Mouse (Mus musculus) kidney, adult 18-20 months (tissue): ENCODE data around the gene Creg2.
"Not testable (repeated sequence)": the region's sequence is repeated elsewhere in the genome, so short reads cannot be mapped to it uniquely, and the experiment has no call there.

Experiments
- DNase-seq: peaks from one replicate; pipeline ENCODE4 v3.0.0; 2021

Creg2 gene

GRCm38 (mm10) chr1:39650435-39651240 is 636 bp downstream of the Creg2 start:
- DNase-seq: peak; percentile 60

- DNase-seq: no peak
Measured at GRCm38 (mm10) chr1:39649691-39650434, 1.4 kb downstream of the Creg2 start.

- DNase-seq: no peak
Measured at GRCm38 (mm10) chr1:39648584-39648983, 2.7 kb downstream of the Creg2 start.

GRCm38 (mm10) chr1:39645905-39646759 is 5.1 kb downstream of the Creg2 start:
- DNase-seq: peak; percentile 12

- DNase-seq: no peak
Measured at GRCm38 (mm10) chr1:39644333-39644732, 6.9 kb downstream of the Creg2 start.

GRCm38 (mm10) chr1:39641667-39642066 is 9.6 kb downstream of the Creg2 start:
- DNase-seq: no peak

- no peak for DNase-seq
Measured at GRCm38 (mm10) chr1:39637139-39637538, 14.1 kb downstream of the Creg2 start.

- no peak for DNase-seq
Measured at GRCm38 (mm10) chr1:39636660-39637059, 14.6 kb downstream of the Creg2 start.

- no peak for DNase-seq
Measured at GRCm38 (mm10) chr1:39636196-39636595, 15.1 kb downstream of the Creg2 start.

- no peak for DNase-seq
Measured at GRCm38 (mm10) chr1:39628606-39629005, 22.7 kb downstream of the Creg2 start.

GRCm38 (mm10) chr1:39625491-39625890 is 25.8 kb downstream of the Creg2 start:
- DNase-seq: no peak

GRCm38 (mm10) chr1:39623729-39624128 is 27.5 kb downstream of the Creg2 start:
- DNase-seq: no peak

GRCm38 (mm10) chr1:39623106-39623505 is 28.2 kb downstream of the Creg2 start:
- no peak for DNase-seq

GRCm38 (mm10) chr1:39618524-39618923 is 32.8 kb downstream of the Creg2 start:
- DNase-seq: no peak

GRCm38 (mm10) chr1:39615526-39615925 is 35.7 kb downstream of the Creg2 start:
- DNase-seq: no peak

- DNase-seq: peak; percentile 45
Measured at GRCm38 (mm10) chr1:39614462-39615279, 36.6 kb downstream of the Creg2 start.

- no peak for DNase-seq
Measured at GRCm38 (mm10) chr1:39613061-39613460, 38.2 kb downstream of the Creg2 start.

- peak; percentile 51 for DNase-seq
Measured at GRCm38 (mm10) chr1:39612491-39612890, 38.8 kb downstream of the Creg2 start.

GRCm38 (mm10) chr1:39608534-39608933 is 42.7 kb downstream of the Creg2 start:
- no peak for DNase-seq

- no peak for DNase-seq
Measured at GRCm38 (mm10) chr1:39602477-39602876, 48.8 kb downstream of the Creg2 start.

- no peak for DNase-seq
Measured at GRCm38 (mm10) chr1:39598726-39599125, 52.5 kb downstream of the Creg2 start.

- not testable (repeated sequence) for DNase-seq
Measured at GRCm38 (mm10) chr1:39597135-39597534, 54.1 kb downstream of the Creg2 start.
